Mouse (Mus musculus) thymus, adult 2 months (tissue): ENCODE results near the gene Akap13.

Experiments used
- CTCF ChIP-seq: fragments of 200-500 bp; IDR thresholded peaks from 2 replicates; pipeline ENCODE4 v1.5.1; 2012; ENCODE audit warnings: mild to moderate bottlenecking, control low read depth, low read length, moderate library complexity, borderline replicate concordance; ENCODE audit not compliant: control insufficient read depth, poor library complexity, insufficient read depth; ENCODE audit errors: extremely low read depth
- POLR2A ChIP-seq: fragments of 200-500 bp; IDR thresholded peaks from 2 replicates; pipeline ENCODE4 v1.6.1; 2012; ENCODE audit warnings: mild to moderate bottlenecking, low read length, control low read depth, moderate library complexity; ENCODE audit not compliant: control insufficient read depth, poor library complexity, insufficient read depth; ENCODE audit errors: extremely low read depth

- TF ChIP-seq POLR2A (no peak), CTCF (no peak)
Measured at GRCm38 (mm10) chr7:75684976-75685375, 229.6 kb downstream of the Akap13 start.
